ENCODE assay signal across 21 mouse cellular contexts in the genomic region with DNA sequence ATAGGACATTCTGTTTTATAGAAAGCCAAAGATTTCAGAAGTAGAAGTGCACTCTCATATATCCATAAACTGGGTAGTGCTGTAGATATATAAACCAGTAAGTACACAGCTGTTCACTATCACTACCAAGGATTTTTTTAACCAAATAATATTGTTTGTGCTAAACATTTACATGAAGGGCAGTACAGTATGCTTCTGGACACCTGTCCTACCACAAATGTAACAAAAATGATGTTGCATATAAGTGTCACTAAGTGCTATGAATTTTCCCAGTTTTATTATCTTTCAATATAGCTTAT. TPM values are rescaled to one million over a fixed set of nuclear protein-coding genes. Genes with fewer than 3 reads are reported as not detected.
DNase-seq lines count a peak whose midpoint lies in the region; ATAC-seq lines count a peak whose summit lies in the region.
"Had no signal": no experiment of that assay in that cellular context is flagged by ENCODE, and none has a peak within 500 bp of the region (broad histone marks: within the 10 kb centered on the region; RNA-seq: fewer than 3 reads in every experiment).

No protein-coding gene starts in this region.

- no peak overlapping the region for H3K4me2 ChIP-seq in forebrain, embryonic 12.5 days
- no peak overlapping the region for H3K4me2 ChIP-seq in forebrain, embryonic 16.5 days (ENCODE audit: low read length)
- no peak overlapping the region for H3K4me2 ChIP-seq in hindbrain, embryonic 16.5 days (ENCODE audit: low read length)
- no peak overlapping the region for H3K4me2 ChIP-seq in midbrain, embryonic 16.5 days (ENCODE audit: low read length)
- H3K4me2 ChIP-seq: embryonic facial prominence, embryonic 12.5 days had no signal

- no peak for DNase-seq in layer of hippocampus, adult 9-10 months (ENCODE audit: low spot score)
- DNase-seq in thymus, postnatal 25 days, result no peak
- DNase-seq in urinary bladder, adult 2 months (ENCODE audit: low spot score), result no peak
- DNase-seq: adrenal gland, postnatal 36 days; cerebellum, adult 8-10 months; heart, adult 11 months; kidney, adult 2 months; kidney, postnatal 14 days; liver; liver, postnatal 0 days; lung, postnatal 14 days had no signal

- H3K4me1 ChIP-seq in forebrain, embryonic 12.5 days, result peaks cover 9% of the 10 kb centered on the region
- H3K4me1 ChIP-seq in forebrain, embryonic 16.5 days (replicated peaks; ENCODE audit: control insufficient read depth, insufficient read depth, low read length), result peaks cover 4% of the 10 kb centered on the region; the same call in 1 of the 2 replicates
- peaks cover 8% of the 10 kb centered on the region for H3K4me1 ChIP-seq in hindbrain, embryonic 16.5 days (ENCODE audit: control insufficient read depth, insufficient read depth, low read depth, low read length)
- H3K4me1 ChIP-seq in midbrain, embryonic 16.5 days (ENCODE audit: control insufficient read depth, insufficient read depth, low read length), result peaks cover 11% of the 10 kb centered on the region
- H3K4me1 ChIP-seq: megakaryocyte, embryonic 14.5 days had no signal

- no peaks in the 10 kb centered on the region for H3K27me3 ChIP-seq in forebrain, embryonic 12.5 days
- H3K27me3 ChIP-seq in forebrain, embryonic 16.5 days (replicated peaks; ENCODE audit: control insufficient read depth, insufficient read depth, low read length), result no peaks in the 10 kb centered on the region
- H3K27me3 ChIP-seq in hindbrain, embryonic 16.5 days (replicated peaks; ENCODE audit: control insufficient read depth, insufficient read depth, low read length), result no peaks in the 10 kb centered on the region
- no peaks in the 10 kb centered on the region for H3K27me3 ChIP-seq in midbrain, embryonic 16.5 days (ENCODE audit: control insufficient read depth, insufficient read depth, low read depth, low read length)
- H3K27me3 ChIP-seq: embryonic facial prominence, embryonic 12.5 days; megakaryocyte, embryonic 14.5 days had no signal

- ATAC-seq in forebrain, embryonic 12.5 days (ENCODE audit: low FRiP score), result peak; percentile 58
- peak; percentile 53 for ATAC-seq in forebrain, embryonic 16.5 days
- peak; percentile 64 for ATAC-seq in hindbrain, embryonic 16.5 days
- ATAC-seq in midbrain, embryonic 16.5 days, result peak; percentile 63
- ATAC-seq: activated CD4-positive, CD25-positive, alpha-beta regulatory T cell, adult 4 months; liver, postnatal 0 days; Patski had no signal

- H3K9me3 ChIP-seq in forebrain, embryonic 12.5 days, result no peaks in the 10 kb centered on the region
- no peaks in the 10 kb centered on the region for H3K9me3 ChIP-seq in forebrain, embryonic 16.5 days (ENCODE audit: control insufficient read depth, low read length)
- no peaks in the 10 kb centered on the region for H3K9me3 ChIP-seq in hindbrain, embryonic 16.5 days (ENCODE audit: control insufficient read depth, low read length)
- H3K9me3 ChIP-seq in midbrain, embryonic 16.5 days (replicated peaks; ENCODE audit: control insufficient read depth, low read length, poor library complexity, severe bottlenecking), result no peaks in the 10 kb centered on the region
- H3K9me3 ChIP-seq: embryonic facial prominence, embryonic 12.5 days; megakaryocyte, embryonic 14.5 days had no signal

- no peak overlapping the region for H3K9ac ChIP-seq in forebrain, embryonic 12.5 days
- no peak overlapping the region for H3K9ac ChIP-seq in forebrain, embryonic 16.5 days (replicated peaks; ENCODE audit: low read depth, low read length)
- no peak overlapping the region for H3K9ac ChIP-seq in hindbrain, embryonic 16.5 days (ENCODE audit: low read depth, low read length)
- H3K9ac ChIP-seq in midbrain, embryonic 16.5 days (ENCODE audit: low read depth, low read length), result no peak overlapping the region
- H3K9ac ChIP-seq: embryonic facial prominence, embryonic 12.5 days; liver, postnatal 0 days had no signal

- no peaks in the 10 kb centered on the region for H3K36me3 ChIP-seq in forebrain, embryonic 12.5 days (replicated peaks)
- H3K36me3 ChIP-seq in forebrain, embryonic 16.5 days (ENCODE audit: control insufficient read depth, insufficient read depth), result no peaks in the 10 kb centered on the region
- no peaks in the 10 kb centered on the region for H3K36me3 ChIP-seq in hindbrain, embryonic 16.5 days (ENCODE audit: control insufficient read depth, insufficient read depth, low read length)
- no peaks in the 10 kb centered on the region for H3K36me3 ChIP-seq in midbrain, embryonic 16.5 days (ENCODE audit: control insufficient read depth, insufficient read depth, low read length)
- H3K36me3 ChIP-seq: embryonic facial prominence, embryonic 12.5 days had no signal

- no peak overlapping the region for H3K4me3 ChIP-seq in forebrain, embryonic 12.5 days (replicated peaks)
- no peak overlapping the region for H3K4me3 ChIP-seq in forebrain, embryonic 16.5 days (replicated peaks; ENCODE audit: low read length)
- no peak overlapping the region for H3K4me3 ChIP-seq in hindbrain, embryonic 16.5 days (ENCODE audit: low read length)
- H3K4me3 ChIP-seq in midbrain, embryonic 16.5 days (ENCODE audit: low read depth, low read length), result no peak overlapping the region
- H3K4me3 ChIP-seq: embryonic facial prominence, embryonic 12.5 days; megakaryocyte, embryonic 14.5 days had no signal

- H3K27ac ChIP-seq in forebrain, embryonic 12.5 days, result peak overlapping the region; percentile 84; the same call in 1 of the 2 replicates
- no peak overlapping the region; the same call in 1 of the 2 replicates for H3K27ac ChIP-seq in forebrain, embryonic 16.5 days (ENCODE audit: low read length)
- peak overlapping the region; percentile 81; the same call in 1 of the 2 replicates for H3K27ac ChIP-seq in hindbrain, embryonic 16.5 days (ENCODE audit: low read depth, low read length)
- peak overlapping the region; percentile 91; the same call in 1 of the 2 replicates for H3K27ac ChIP-seq in midbrain, embryonic 16.5 days (ENCODE audit: low read length)
- H3K27ac ChIP-seq: embryonic facial prominence, embryonic 12.5 days had no signal

RNA-seq across cellular contexts. Expression of a gene that starts 4.4 kb away (rescaled TPM):
- polyA plus RNA-seq in forebrain, embryonic 12.5 days (2016; fragmentation: Nextera tagmentation; extraction: Ambion mirVana), result not detected in 2 replicates
- polyA plus RNA-seq in forebrain, embryonic 16.5 days (2015; fragmentation: Nextera tagmentation; extraction: Ambion mirVana), result not detected in 2 replicates
- polyA plus RNA-seq in hindbrain, embryonic 16.5 days (2015; fragmentation: Nextera tagmentation; extraction: Ambion mirVana), result not detected in 2 replicates
- not detected in 2 replicates for polyA plus RNA-seq in midbrain, embryonic 16.5 days (2015; fragmentation: Nextera tagmentation; extraction: Ambion mirVana)
- polyA plus RNA-seq in urinary bladder, adult 2 months (2012; rRNA removed), result not detected in 2 replicates
- polyA plus RNA-seq: activated CD4-positive, CD25-positive, alpha-beta regulatory T cell, adult 4 months; C2C12; embryonic facial prominence, embryonic 12.5 days; heart, embryonic 14.5 days; kidney, adult 2 months; liver, postnatal 0 days; Patski had no signal

RNA-seq across cellular contexts. Expression of a gene that starts 17.1 kb away (rescaled TPM):
- not detected in 2 replicates for polyA plus RNA-seq in forebrain, embryonic 12.5 days (2016; fragmentation: Nextera tagmentation; extraction: Ambion mirVana)
- polyA plus RNA-seq in forebrain, embryonic 16.5 days (2015; fragmentation: Nextera tagmentation; extraction: Ambion mirVana), result not detected in 2 replicates
- not detected in 2 replicates for polyA plus RNA-seq in hindbrain, embryonic 16.5 days (2015; fragmentation: Nextera tagmentation; extraction: Ambion mirVana)
- polyA plus RNA-seq in midbrain, embryonic 16.5 days (2015; fragmentation: Nextera tagmentation; extraction: Ambion mirVana), result not detected in 2 replicates
- polyA plus RNA-seq in urinary bladder, adult 2 months (2012; rRNA removed), result not detected in 2 replicates
- polyA plus RNA-seq: activated CD4-positive, CD25-positive, alpha-beta regulatory T cell, adult 4 months; C2C12; embryonic facial prominence, embryonic 12.5 days; heart, embryonic 14.5 days; kidney, adult 2 months; liver, postnatal 0 days; Patski had no signal

RNA-seq across cellular contexts. Expression of a gene that starts 42.7 kb away (rescaled TPM):
- 0.13 TPM in 1 of 2 replicates, not detected in the other for polyA plus RNA-seq in forebrain, embryonic 12.5 days (2016; fragmentation: Nextera tagmentation; extraction: Ambion mirVana)
- not detected in 2 replicates for polyA plus RNA-seq in forebrain, embryonic 16.5 days (2015; fragmentation: Nextera tagmentation; extraction: Ambion mirVana)
- not detected in 2 replicates for polyA plus RNA-seq in hindbrain, embryonic 16.5 days (2015; fragmentation: Nextera tagmentation; extraction: Ambion mirVana)
- not detected in 2 replicates for polyA plus RNA-seq in midbrain, embryonic 16.5 days (2015; fragmentation: Nextera tagmentation; extraction: Ambion mirVana)
- not detected in 2 replicates for polyA plus RNA-seq in urinary bladder, adult 2 months (2012; rRNA removed)
- polyA plus RNA-seq: activated CD4-positive, CD25-positive, alpha-beta regulatory T cell, adult 4 months; C2C12; embryonic facial prominence, embryonic 12.5 days; heart, embryonic 14.5 days; kidney, adult 2 months; liver, postnatal 0 days; Patski had no signal

RNA-seq across cellular contexts. Expression of a gene that starts 45.9 kb away (rescaled TPM):
- polyA plus RNA-seq in forebrain, embryonic 12.5 days (2016; fragmentation: Nextera tagmentation; extraction: Ambion mirVana), result 23.6 and 24.7 TPM in 2 replicates
- polyA plus RNA-seq in forebrain, embryonic 16.5 days (2015; fragmentation: Nextera tagmentation; extraction: Ambion mirVana), result 36.8 and 73.0 TPM in 2 replicates
- 218 and 230 TPM in 2 replicates for polyA plus RNA-seq in hindbrain, embryonic 16.5 days (2015; fragmentation: Nextera tagmentation; extraction: Ambion mirVana)
- polyA plus RNA-seq in midbrain, embryonic 16.5 days (2015; fragmentation: Nextera tagmentation; extraction: Ambion mirVana), result 215 and 253 TPM in 2 replicates
- 14.8 and 16.8 TPM in 2 replicates for polyA plus RNA-seq in urinary bladder, adult 2 months (2012; rRNA removed)
- polyA plus RNA-seq: activated CD4-positive, CD25-positive, alpha-beta regulatory T cell, adult 4 months; C2C12; Patski had no signal

RNA-seq across cellular contexts. Expression of a gene that starts 52.2 kb away (rescaled TPM):
- polyA plus RNA-seq in forebrain, embryonic 12.5 days (2016; fragmentation: Nextera tagmentation; extraction: Ambion mirVana), result not detected in 2 replicates
- not detected in 2 replicates for polyA plus RNA-seq in forebrain, embryonic 16.5 days (2015; fragmentation: Nextera tagmentation; extraction: Ambion mirVana)
- not detected in 2 replicates for polyA plus RNA-seq in hindbrain, embryonic 16.5 days (2015; fragmentation: Nextera tagmentation; extraction: Ambion mirVana)
- not detected in 2 replicates for polyA plus RNA-seq in midbrain, embryonic 16.5 days (2015; fragmentation: Nextera tagmentation; extraction: Ambion mirVana)
- polyA plus RNA-seq in urinary bladder, adult 2 months (2012; rRNA removed), result not detected in 2 replicates
- polyA plus RNA-seq: activated CD4-positive, CD25-positive, alpha-beta regulatory T cell, adult 4 months; C2C12; embryonic facial prominence, embryonic 12.5 days; heart, embryonic 14.5 days; kidney, adult 2 months; liver, postnatal 0 days; Patski had no signal
